Mouse (Mus musculus) left cerebral cortex, postnatal 36 days (tissue): ENCODE results near the gene Lmna. TPM values are rescaled to one million over a fixed set of nuclear protein-coding genes. Genes with fewer than 3 reads are reported as not detected.

Experiments
- DNase-seq, 2 experiments: peaks; one replicate each; pipeline ENCODE4 v3.0.0; 2021 to 2022; ENCODE audit warnings: low spot score in 2 of 2, mixed read lengths in 1 of 2
- intact Hi-C: fragments of 180-260 bp; cut with DNase I; formaldehyde crosslinking; loops from one replicate; pipeline ENCODE4 v1.15.1; 2025
- microRNA-seq: library from miRNA; unstranded; fragments of <30 nt; microRNA quantifications from one replicate; pipeline ENCODE4 v1.2.0, GENCODE M21; 2022
- total RNA-seq, 2 experiments: library from RNA; stranded (reverse); gene quantifications; 2 replicates each; pipeline ENCODE4 v1.2.3; 2021

Lmna gene
- total RNA-seq, 2 experiments from 2014 or later = 47.1 to 57.3 TPM

DNA sequence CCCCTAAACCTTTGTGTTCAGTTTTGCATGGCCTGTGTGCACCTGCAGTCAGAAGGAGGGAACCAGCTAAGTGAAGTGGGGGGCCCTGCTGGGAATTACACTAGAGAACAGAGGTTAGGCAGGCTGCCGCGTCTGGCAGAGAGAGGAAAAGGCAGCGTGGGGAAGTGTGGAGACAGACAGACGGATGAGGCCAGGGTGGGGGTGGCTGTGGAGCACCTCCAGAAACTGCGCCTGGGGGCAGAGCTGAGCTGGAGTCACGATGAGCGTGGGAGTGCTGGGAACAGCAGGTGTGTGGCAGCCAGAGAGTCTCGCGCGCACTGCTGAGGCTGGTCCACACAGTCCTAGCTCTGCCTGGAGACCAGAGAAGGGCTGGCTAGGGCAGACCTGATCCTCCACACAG, 74.2 kb downstream of the Lmna start:
- intact Hi-C loops = no loop called here
- peak; percentile 82 to 89 for DNase-seq

Small RNA genes lying within 50 kb of the gene (microRNA-seq; reads per million reads assigned to microRNA genes)
- gene Mir1905 (not detected), gene Mir7011 (1.0 reads per million)

Other genes starting within 250 kb of the Lmna start
- gene Gm38392, start 222.7 kb downstream of the Lmna start, total RNA-seq = under 1 TPM; 0.45 to 0.52 TPM
- gene Tsacc, start 213.0 kb downstream of the Lmna start, total RNA-seq = 1 to 10 TPM; 2.3 to 6.0 TPM
- gene Cct3, start 212.8 kb downstream of the Lmna start, total RNA-seq = 100 to 1,000 TPM; 170 TPM
- gene Glmp, start 184.9 kb downstream of the Lmna start, total RNA-seq = 100 to 1,000 TPM in 1 of 2 experiments, 10 to 100 TPM in 1; 90.8 to 101 TPM
- 1 to 10 TPM in 1 of 2 experiments, under 1 TPM in 1; 0.41 to 1.8 TPM for gene Tmem79, start 173.8 kb downstream of the Lmna start, total RNA-seq
- gene Smg5, start 173.7 kb downstream of the Lmna start, total RNA-seq = 10 to 100 TPM; 68.3 to 82.9 TPM
- 1 to 10 TPM; 6.9 to 8.4 TPM for gene Paqr6, start 145.4 kb downstream of the Lmna start, total RNA-seq
- gene Bglap3, start 137.2 kb downstream of the Lmna start, total RNA-seq = 1 to 10 TPM in 1 of 2 experiments, not detected in 1; 1.8 TPM
- gene Bglap2, start 131.3 kb downstream of the Lmna start, total RNA-seq = 1 to 10 TPM; 2.6 to 2.7 TPM
- 1 to 10 TPM in 1 of 2 experiments, not detected in 1; 1.8 TPM for gene Bglap, start 125.5 kb downstream of the Lmna start, total RNA-seq
- gene Pmf1, start 99.6 kb downstream of the Lmna start, total RNA-seq = 1 to 10 TPM; 6.0 to 7.3 TPM
- gene Slc25a44, start 84.8 kb downstream of the Lmna start, total RNA-seq = 10 to 100 TPM; 77.1 to 84.0 TPM
- gene Sema4a, start 48.8 kb downstream of the Lmna start, total RNA-seq = 10 to 100 TPM; 52.2 to 66.7 TPM
- gene Mex3a, start 22.4 kb upstream of the Lmna start, total RNA-seq = 1 to 10 TPM; 2.6 to 2.9 TPM
- gene Rab25, start 38.3 kb upstream of the Lmna start, total RNA-seq = not detected
- gene Lamtor2, start 43.1 kb upstream of the Lmna start, total RNA-seq = 100 to 1,000 TPM; 103 to 106 TPM
- 100 to 1,000 TPM; 129 to 137 TPM for gene Ubqln4, start 43.8 kb upstream of the Lmna start, total RNA-seq
- gene Ssr2, start 65.9 kb upstream of the Lmna start, total RNA-seq = 10 to 100 TPM; 90.4 to 94.5 TPM
- 100 to 1,000 TPM; 250 to 281 TPM for gene Arhgef2, start 96.0 kb upstream of the Lmna start, total RNA-seq
- not detected for gene Rxfp4, start 143.2 kb upstream of the Lmna start, total RNA-seq
- 10 to 100 TPM; 42.4 to 63.2 TPM for gene Khdc4, start 175.8 kb upstream of the Lmna start, total RNA-seq
- 10 to 100 TPM; 47.9 to 51.3 TPM for gene Rit1, start 206.9 kb upstream of the Lmna start, total RNA-seq